Mouse (Mus musculus) lung, adult 2 months (tissue): ENCODE measurements around the gene Scaper. TPM values are rescaled to one million over a fixed set of nuclear protein-coding genes. Genes with fewer than 3 reads are reported as not detected.

Source experiments
- DNase-seq: peaks from one replicate; pipeline ENCODE4 v3.0.0; 2022
- H3K4me1 ChIP-seq: fragments of 200-500 bp; 2 replicates; pipeline ENCODE4 v1.6.1; 2011; ENCODE audit warnings: low read length; ENCODE audit not compliant: control insufficient read depth, insufficient read depth
- H3K4me3 ChIP-seq: fragments of 200-500 bp; replicated peaks from 2 replicates; pipeline ENCODE3; 2011; ENCODE audit warnings: low read depth, mild to moderate bottlenecking, control low read depth, low read length; ENCODE audit errors: extremely low read depth
- CTCF ChIP-seq: fragments of 200-500 bp; IDR thresholded peaks from 2 replicates; pipeline ENCODE4 v1.5.1; 2011; ENCODE audit warnings: mild to moderate bottlenecking, low read length, control low read depth; ENCODE audit not compliant: insufficient read depth
- POLR2A ChIP-seq: fragments of 200-500 bp; IDR thresholded peaks from 2 replicates; pipeline ENCODE4 v1.6.1; 2011; ENCODE audit warnings: low read depth, mild to moderate bottlenecking, control low read depth, low read length, borderline replicate concordance; ENCODE audit errors: extremely low read depth
- WGBS: fragments of 180-500 bp; shearing (Covaris S2); methylation state at CpG from one replicate; pipeline ENCODE4 v1.1.7; 2018; 5-methylcytosine and 5-hydroxymethylcytosine counted together
- polyA plus RNA-seq: library from polyadenylated mRNA; depleted of rRNA; stranded (reverse); fragments of >200 nt; gene quantifications from 2 replicates; pipeline ENCODE4 v1.2.3, GENCODE M21; 2012; rRNA removed

The Scaper gene
- 4.3 and 5.9 TPM in 2 replicates for polyA plus RNA-seq

DNA sequence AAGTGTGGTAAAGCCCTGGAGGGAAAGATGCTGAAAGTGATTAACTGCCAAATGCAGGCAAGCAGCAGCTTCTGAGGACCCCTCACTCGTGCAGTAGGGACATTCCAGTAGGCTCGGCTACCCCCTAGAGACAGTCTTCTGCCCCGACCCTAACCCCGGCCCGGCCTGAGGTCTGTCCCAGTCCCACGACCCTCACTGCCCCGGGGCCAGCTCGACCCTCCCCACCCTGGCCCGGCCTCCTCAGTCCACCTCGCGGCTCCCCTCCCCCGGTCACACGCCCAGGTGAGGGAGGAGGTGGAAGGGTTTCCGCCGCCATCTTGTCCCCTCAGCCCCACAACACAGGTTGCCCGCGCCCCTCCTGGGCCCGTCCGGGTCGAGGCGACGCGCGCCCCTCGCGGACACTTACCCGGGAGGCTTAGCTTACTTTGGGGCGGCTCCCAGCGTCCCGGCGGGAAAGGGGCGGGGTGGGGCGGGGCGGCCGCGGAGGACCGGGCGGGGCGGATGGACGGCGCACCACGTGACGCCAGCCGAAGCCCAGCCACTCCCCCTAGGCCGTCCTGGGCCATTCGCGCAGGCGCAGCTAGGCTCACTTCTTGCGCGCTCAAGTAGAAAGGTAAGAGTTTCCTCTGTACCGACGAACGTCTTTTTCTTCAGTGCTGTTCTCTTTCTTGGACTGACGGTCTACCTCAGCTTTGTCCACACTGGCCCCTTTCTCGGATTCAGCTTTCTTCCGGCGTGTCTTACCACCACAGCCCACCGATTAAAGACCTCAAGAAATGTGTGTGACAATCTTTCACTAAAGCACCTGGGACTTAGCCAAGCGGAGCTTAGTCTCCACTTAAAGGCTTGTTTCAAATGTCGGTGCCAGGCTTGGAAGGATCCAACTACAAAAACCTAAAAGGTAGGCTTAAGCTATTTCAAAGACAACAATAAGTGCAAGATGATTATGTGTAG lies at the start of gene Scaper:
Gene Scaper, minus strand, starts transcription at position 456 of the 954 bp plus-strand sequence.
- whole genome bisulfite sequencing = under 1% methylated on average over 59 of the region's 60 CpGs
- TF ChIP-seq CTCF = no peak
- TF ChIP-seq POLR2A = peak; percentile 57; the same call in 1 of the 2 replicates
- peak; percentile 85 for DNase-seq
- Histone ChIP-seq H3K4me3 (peak within 1 kb of the TSS; percentile 91), H3K4me1 (peaks cover 8% of the 10 kb centered on the region)

DNA sequence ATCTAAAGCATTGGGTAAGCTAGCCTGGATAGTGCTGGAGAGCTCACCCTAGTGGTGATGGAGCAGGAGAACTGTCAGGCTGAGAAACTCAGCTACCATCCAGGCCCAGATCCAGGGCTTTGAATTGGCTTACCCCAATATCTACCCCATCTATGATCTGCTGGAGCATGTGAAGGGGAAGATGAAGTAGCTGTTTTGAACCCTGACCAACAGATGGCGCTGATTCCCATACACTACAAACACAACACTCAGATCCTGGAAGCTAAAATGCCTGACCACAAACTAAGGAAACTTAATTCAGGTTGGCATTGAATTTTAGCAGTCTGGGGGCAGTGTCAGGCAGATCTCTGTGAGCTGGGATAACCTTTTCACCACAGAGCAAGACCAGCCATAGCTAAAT lies 8.9 kb upstream of the Scaper start:
- Histone ChIP-seq H3K4me3 (no peak overlapping the region), H3K4me1 (no peaks in the 10 kb centered on the region)
- DNase-seq = peak; percentile 32
- 10% methylated on average over 1 of the region's 1 CpGs for WGBS
- TF ChIP-seq CTCF (0 out of 2 replicates have a peak, but pooled peaks have one; percentile 1), POLR2A (no peak)

DNA sequence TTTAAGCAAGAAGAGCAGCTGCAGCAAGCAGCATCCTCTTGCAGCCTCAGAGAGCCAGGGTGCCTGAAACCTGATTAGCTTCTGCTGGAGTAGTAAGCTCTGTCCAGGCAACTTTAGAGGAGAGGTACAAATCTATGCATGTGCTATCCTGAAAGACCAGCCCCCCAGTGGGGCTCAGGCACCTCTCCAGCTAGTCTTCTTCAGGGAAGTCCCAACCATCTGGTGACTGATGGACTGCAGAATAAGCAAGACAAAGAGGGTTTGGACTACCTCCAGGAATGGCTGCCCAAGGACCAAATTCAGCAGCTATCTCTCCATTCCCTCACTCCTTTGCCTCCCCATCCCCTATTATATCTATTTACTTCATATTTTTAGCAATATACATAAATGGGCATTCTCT lies 3.4 kb upstream of the Scaper start:
- no peak overlapping the region for H3K4me3 ChIP-seq
- TF ChIP-seq CTCF (no peak), POLR2A (no peak)
- DNase-seq = no peak
- peaks cover 8% of the 10 kb centered on the region for H3K4me1 ChIP-seq

DNA sequence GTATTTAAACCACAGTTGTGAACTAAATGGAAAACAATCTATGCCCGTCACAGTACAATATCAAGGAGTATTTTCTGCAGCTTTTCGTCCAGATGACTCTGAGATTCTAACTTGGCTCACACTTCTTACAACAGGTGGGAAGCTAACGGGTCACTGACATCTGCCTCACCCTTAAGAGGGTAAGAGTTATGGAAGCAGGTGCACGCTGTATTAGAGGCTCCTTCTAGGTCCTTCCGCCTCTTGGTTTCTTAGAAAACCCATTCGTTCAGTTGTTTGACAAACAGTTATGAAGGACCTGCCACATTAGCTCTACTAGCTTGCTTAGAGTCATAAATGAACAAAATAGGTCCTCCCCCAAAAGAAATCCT lies 683 bp upstream of the Scaper start:
- WGBS = 31% methylated on average over 6 of the region's 6 CpGs
- peaks cover 8% of the 10 kb centered on the region for H3K4me1 ChIP-seq
- H3K4me3 ChIP-seq = peak overlapping the region; percentile 91
- TF ChIP-seq CTCF (no peak), POLR2A (no peak)
- no peak for DNase-seq

DNA sequence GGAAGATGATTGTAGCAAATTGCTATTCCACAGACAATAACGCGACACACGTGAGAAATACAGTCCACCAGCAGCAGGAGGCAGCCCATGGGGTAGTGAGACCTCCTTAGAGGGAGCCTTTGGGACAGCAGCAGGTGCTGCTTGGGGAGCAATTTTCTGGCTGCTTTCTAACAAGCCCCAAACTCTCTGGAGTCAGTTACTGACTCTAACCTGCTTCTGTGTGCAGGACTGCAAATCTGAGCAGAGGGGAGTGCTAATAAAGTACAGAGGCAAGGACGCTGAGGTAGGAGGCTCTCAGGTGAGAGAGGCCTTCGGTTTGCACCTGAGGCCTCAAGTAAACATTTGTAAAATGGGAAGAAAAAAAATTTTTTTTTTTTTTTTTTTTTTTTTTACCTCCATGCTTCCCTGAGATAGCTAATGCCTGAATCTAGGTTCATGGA lies 675 bp downstream of the Scaper start:
- peak overlapping the region; percentile 90 for H3K4me3 ChIP-seq

GRCm38 (mm10) chr9:55932482-55932881 lies 5.4 kb downstream of the Scaper start:
- Histone ChIP-seq H3K4me3 (no peak overlapping the region), H3K4me1 (peaks cover 4% of the 10 kb centered on the region)
- no peak for DNase-seq
- 43% methylated on average over 1 of the region's 1 CpGs for WGBS
- TF ChIP-seq POLR2A = no peak

More for the DNA sequence above, 675 bp downstream of the Scaper start:
- H3K4me1 ChIP-seq = peaks cover 8% of the 10 kb centered on the region
- WGBS = 38% methylated on average over 5 of the region's 5 CpGs
- TF ChIP-seq POLR2A (no peak), CTCF (no peak)
- peak; percentile 15 for DNase-seq

GRCm38 (mm10) chr9:55918579-55918978 lies 19.3 kb downstream of the Scaper start:
- DNase-seq = no peak
- no peaks in the 10 kb centered on the region for H3K4me1 ChIP-seq
- TF ChIP-seq POLR2A (no peak), CTCF (0 out of 2 replicates have a peak, but pooled peaks have one; percentile 22)
- no peak overlapping the region for H3K4me3 ChIP-seq
- 62% methylated on average over 3 of the region's 3 CpGs for WGBS

DNA sequence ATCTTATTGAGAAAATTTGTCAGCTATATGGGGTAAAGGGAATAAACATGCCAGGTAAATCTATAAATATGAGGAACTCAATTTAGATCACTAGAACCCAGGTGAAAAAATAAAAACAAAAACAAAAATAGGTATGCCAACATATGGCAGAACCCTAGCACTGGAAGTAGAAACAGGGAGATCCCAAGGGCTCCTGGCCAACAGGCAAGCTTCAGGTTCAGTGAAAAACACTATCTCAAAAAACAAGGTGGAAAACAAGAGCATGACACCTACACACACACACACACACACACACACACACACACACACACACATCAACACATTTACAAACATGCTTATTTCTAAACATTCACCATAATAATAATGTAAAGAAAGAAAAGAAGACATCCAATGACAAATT lies 21.2 kb downstream of the Scaper start:
- no peak for DNase-seq
- no peaks in the 10 kb centered on the region for H3K4me1 ChIP-seq
- H3K4me3 ChIP-seq = no peak overlapping the region
- TF ChIP-seq POLR2A = no peak
- TF ChIP-seq CTCF = no peak

- no peak overlapping the region for H3K4me3 ChIP-seq
- 97% methylated on average over 2 of the region's 2 CpGs for WGBS
- H3K4me1 ChIP-seq = no peaks in the 10 kb centered on the region
- TF ChIP-seq POLR2A (no peak), CTCF (no peak)
- no peak for DNase-seq
These were observed 26.4 kb downstream of the Scaper start for GRCm38 (mm10) chr9:55911481-55911880.

DNA sequence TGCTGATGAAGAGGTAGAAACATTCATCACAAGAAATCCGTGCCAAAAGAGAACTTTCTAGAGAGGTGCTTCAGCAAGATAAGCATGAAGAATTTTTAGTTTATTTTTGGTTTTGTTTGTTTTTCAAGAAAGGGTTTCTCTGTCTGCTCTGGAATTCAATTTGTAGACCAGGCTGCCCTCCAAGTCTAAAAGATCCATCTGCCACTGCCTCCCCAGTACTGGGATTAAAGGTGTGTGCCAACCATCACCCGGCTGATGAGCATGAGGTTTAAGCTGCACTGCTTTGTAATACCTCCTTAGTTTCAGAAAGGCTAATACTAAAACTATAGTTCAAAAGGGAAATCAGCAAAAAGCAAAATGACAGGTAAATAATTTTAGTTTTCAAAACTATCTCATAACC lies 35.0 kb downstream of the Scaper start:
- Histone ChIP-seq H3K4me3 (no peak overlapping the region), H3K4me1 (no peaks in the 10 kb centered on the region)
- 66% methylated on average over 2 of the region's 2 CpGs for WGBS
- no peak for DNase-seq
- TF ChIP-seq CTCF (no peak), POLR2A (no peak)
